Mouse (Mus musculus): ENCODE data around the gene Mri1. TPM values are rescaled to one million over a fixed set of nuclear protein-coding genes. Genes with fewer than 3 reads are reported as not detected.
A peak's percentile ranks its signal among the peaks of the same experiment; 100 is the strongest.

The Mri1 gene
- polyA plus RNA-seq, 1 experiment from 2014 or later, result 51.7 TPM

GRCm38 (mm10) chr8:84276447-84276846 is 19.3 kb upstream of the Mri1 start:
- no peak overlapping the region for H3K27ac ChIP-seq (ENCODE audit: low read depth, low read length)
- WGBS, result 56% methylated on average over 1 of the region's 1 CpGs
- H3K9me3 ChIP-seq (ENCODE audit: control insufficient read depth, low read length), result no peaks in the 10 kb centered on the region
- no peaks in the 10 kb centered on the region for H3K27me3 ChIP-seq (ENCODE audit: control insufficient read depth, insufficient read depth, low read length)
- H3K4me3 ChIP-seq (ENCODE audit: low read depth, low read length), result no peak overlapping the region
- no peaks in the 10 kb centered on the region for H3K36me3 ChIP-seq (ENCODE audit: control insufficient read depth, insufficient read depth, low read length)
- no peaks in the 10 kb centered on the region for H3K4me1 ChIP-seq (ENCODE audit: control insufficient read depth, insufficient read depth, low read length)
- no peak overlapping the region for H3K4me2 ChIP-seq (ENCODE audit: low read depth, low read length)
- no peak overlapping the region for H3K9ac ChIP-seq (replicated peaks; ENCODE audit: low read depth, low read length)
- no peak for ATAC-seq (ENCODE audit: low read depth)

- Histone ChIP-seq H3K27ac (ENCODE audit: low read depth, low read length) (no peak overlapping the region), H3K4me3 (ENCODE audit: low read depth, low read length) (no peak overlapping the region), H3K36me3 (ENCODE audit: control insufficient read depth, insufficient read depth, low read length) (no peaks in the 10 kb centered on the region), H3K9ac (replicated peaks; ENCODE audit: low read depth, low read length) (no peak overlapping the region), H3K27me3 (ENCODE audit: control insufficient read depth, insufficient read depth, low read length) (no peaks in the 10 kb centered on the region), H3K9me3 (ENCODE audit: control insufficient read depth, low read length) (no peaks in the 10 kb centered on the region), H3K4me1 (ENCODE audit: control insufficient read depth, insufficient read depth, low read length) (peaks cover 6% of the 10 kb centered on the region; the same call in 1 of the 2 replicates), H3K4me2 (ENCODE audit: low read depth, low read length) (no peak overlapping the region)
- WGBS, result 85% methylated on average over 3 of the region's 3 CpGs
- no peak for ATAC-seq (ENCODE audit: low read depth)
Measured at GRCm38 (mm10) chr8:84273968-84274367, 16.8 kb upstream of the Mri1 start.

GRCm38 (mm10) chr8:84272302-84272701 is 15.2 kb upstream of the Mri1 start:
- Histone ChIP-seq H3K27ac (ENCODE audit: low read depth, low read length) (no peak overlapping the region), H3K4me2 (ENCODE audit: low read depth, low read length) (no peak overlapping the region), H3K36me3 (ENCODE audit: control insufficient read depth, insufficient read depth, low read length) (no peaks in the 10 kb centered on the region; the same call in 1 of the 2 replicates), H3K27me3 (ENCODE audit: control insufficient read depth, insufficient read depth, low read length) (no peaks in the 10 kb centered on the region), H3K9ac (replicated peaks; ENCODE audit: low read depth, low read length) (no peak overlapping the region), H3K4me3 (ENCODE audit: low read depth, low read length) (no peak overlapping the region), H3K9me3 (ENCODE audit: control insufficient read depth, low read length) (no peaks in the 10 kb centered on the region), H3K4me1 (ENCODE audit: control insufficient read depth, insufficient read depth, low read length) (peaks cover 6% of the 10 kb centered on the region; the same call in 1 of the 2 replicates)
- no peak for ATAC-seq (ENCODE audit: low read depth)
- WGBS, result 91% methylated on average over 4 of the region's 4 CpGs

- peak; percentile 99 for ATAC-seq (ENCODE audit: low read depth)
- peaks cover 6% of the 10 kb centered on the region; the same call in 1 of the 2 replicates for H3K4me1 ChIP-seq (ENCODE audit: control insufficient read depth, insufficient read depth, low read length)
- peaks cover 4% of the 10 kb centered on the region; the same call in 1 of the 2 replicates for H3K36me3 ChIP-seq (ENCODE audit: control insufficient read depth, insufficient read depth, low read length)
- WGBS, result under 1% methylated on average over 44 of the region's 44 CpGs
- H3K27ac ChIP-seq (ENCODE audit: low read depth, low read length), result peak within 1 kb of the TSS; percentile 73
- peak within 1 kb of the TSS; percentile 87 for H3K9ac ChIP-seq (replicated peaks; ENCODE audit: low read depth, low read length)
- H3K27me3 ChIP-seq (ENCODE audit: control insufficient read depth, insufficient read depth, low read length), result no peaks in the 10 kb centered on the region
- peak within 1 kb of the TSS; percentile 83 for H3K4me2 ChIP-seq (ENCODE audit: low read depth, low read length)
- no peaks in the 10 kb centered on the region for H3K9me3 ChIP-seq (ENCODE audit: control insufficient read depth, low read length)
- H3K4me3 ChIP-seq (ENCODE audit: low read depth, low read length), result peak within 1 kb of the TSS; percentile 75
Measured at GRCm38 (mm10) chr8:84269950-84270773, 13.0 kb upstream of the Mri1 start, which contains the start of gene Ccdc130. Gene Ccdc130 (minus strand): TSS chr8:84270380.

- ATAC-seq (ENCODE audit: low read depth), result no peak
- Histone ChIP-seq H3K9me3 (ENCODE audit: control insufficient read depth, low read length) (no peaks in the 10 kb centered on the region), H3K4me3 (ENCODE audit: low read depth, low read length) (no peak overlapping the region), H3K27me3 (ENCODE audit: control insufficient read depth, insufficient read depth, low read length) (no peaks in the 10 kb centered on the region), H3K9ac (replicated peaks; ENCODE audit: low read depth, low read length) (no peak overlapping the region), H3K4me1 (ENCODE audit: control insufficient read depth, insufficient read depth, low read length) (peaks cover 8% of the 10 kb centered on the region), H3K36me3 (ENCODE audit: control insufficient read depth, insufficient read depth, low read length) (peaks cover 48% of the 10 kb centered on the region), H3K27ac (ENCODE audit: low read depth, low read length) (no peak overlapping the region), H3K4me2 (ENCODE audit: low read depth, low read length) (no peak overlapping the region)
- whole genome bisulfite sequencing, result 94% methylated on average over 4 of the region's 4 CpGs
Measured at GRCm38 (mm10) chr8:84261098-84261497, 4.0 kb upstream of the Mri1 start.

- H3K4me3 ChIP-seq (ENCODE audit: low read depth, low read length), result peak overlapping the region; percentile 72
- H3K4me1 ChIP-seq (ENCODE audit: control insufficient read depth, insufficient read depth, low read length), result peaks cover 10% of the 10 kb centered on the region
- H3K27ac ChIP-seq (ENCODE audit: low read depth, low read length), result peak overlapping the region; percentile 87
- H3K9ac ChIP-seq (replicated peaks; ENCODE audit: low read depth, low read length), result peak overlapping the region; percentile 82
- H3K36me3 ChIP-seq (ENCODE audit: control insufficient read depth, insufficient read depth, low read length), result peaks cover 42% of the 10 kb centered on the region
- no peaks in the 10 kb centered on the region for H3K27me3 ChIP-seq (ENCODE audit: control insufficient read depth, insufficient read depth, low read length)
- H3K9me3 ChIP-seq (ENCODE audit: control insufficient read depth, low read length), result no peaks in the 10 kb centered on the region
- ATAC-seq (ENCODE audit: low read depth), result peak; percentile 36
- peak overlapping the region; percentile 91 for H3K4me2 ChIP-seq (ENCODE audit: low read depth, low read length)
- WGBS, result 12% methylated on average over 6 of the region's 6 CpGs
Measured at GRCm38 (mm10) chr8:84256458-84256821, 686 bp downstream of the Mri1 start.

GRCm38 (mm10) chr8:84255858-84256257 is 1.3 kb downstream of the Mri1 start:
- 86% methylated on average over 3 of the region's 3 CpGs for WGBS
- H3K27ac ChIP-seq (ENCODE audit: low read depth, low read length), result no peak overlapping the region
- no peaks in the 10 kb centered on the region for H3K27me3 ChIP-seq (ENCODE audit: control insufficient read depth, insufficient read depth, low read length)
- H3K4me2 ChIP-seq (ENCODE audit: low read depth, low read length), result peak overlapping the region; percentile 91
- peaks cover 10% of the 10 kb centered on the region for H3K4me1 ChIP-seq (ENCODE audit: control insufficient read depth, insufficient read depth, low read length)
- no peaks in the 10 kb centered on the region for H3K9me3 ChIP-seq (ENCODE audit: control insufficient read depth, low read length)
- H3K4me3 ChIP-seq (ENCODE audit: low read depth, low read length), result peak overlapping the region; percentile 72
- H3K9ac ChIP-seq (replicated peaks; ENCODE audit: low read depth, low read length), result no peak overlapping the region
- no peak; the same call in 1 of the 2 replicates for ATAC-seq (ENCODE audit: low read depth)
- H3K36me3 ChIP-seq (ENCODE audit: control insufficient read depth, insufficient read depth, low read length), result peaks cover 42% of the 10 kb centered on the region

- peak within 1 kb of the TSS; percentile 83 for H3K4me2 ChIP-seq (ENCODE audit: low read depth, low read length)
- peak within 1 kb of the TSS; percentile 82 for H3K9ac ChIP-seq (replicated peaks; ENCODE audit: low read depth, low read length)
- H3K9me3 ChIP-seq (ENCODE audit: control insufficient read depth, low read length), result no peaks in the 10 kb centered on the region
- H3K27ac ChIP-seq (ENCODE audit: low read depth, low read length), result peak within 1 kb of the TSS; percentile 48; the same call in 1 of the 2 replicates
- no peaks in the 10 kb centered on the region for H3K4me1 ChIP-seq (ENCODE audit: control insufficient read depth, insufficient read depth, low read length)
- H3K4me3 ChIP-seq (ENCODE audit: low read depth, low read length), result peak within 1 kb of the TSS; percentile 94
- no peaks in the 10 kb centered on the region for H3K27me3 ChIP-seq (ENCODE audit: control insufficient read depth, insufficient read depth, low read length)
- ATAC-seq (ENCODE audit: low read depth), result peak; percentile 96
- peaks cover 45% of the 10 kb centered on the region for H3K36me3 ChIP-seq (ENCODE audit: control insufficient read depth, insufficient read depth, low read length)
- WGBS, result 4% methylated on average over 52 of the region's 52 CpGs
Measured at GRCm38 (mm10) chr8:84249257-84250170, 7.6 kb downstream of the Mri1 start, which contains the start of gene D8Ertd738e. Gene D8Ertd738e (minus strand): TSS chr8:84249719.
